ENCODE assay signal across 13 mouse cellular contexts in genomic region chr10:58530896-58531790, GRCm38 (mm10).
"Had no signal": no experiment of that assay in that cellular context is flagged by ENCODE, and none has a peak within 500 bp of the region (broad histone marks: within the 10 kb centered on the region; RNA-seq: fewer than 3 reads in every experiment).

No protein-coding gene starts in this region.

- H3K4me1 ChIP-seq: midbrain, embryonic 13.5 days; midbrain, embryonic 15.5 days; neural tube, embryonic 12.5 days; stomach, embryonic 15.5 days had no signal

- DNase-seq: lung, adult 18-20 months; lung, embryonic 14.5 days; lung, postnatal 10 days; lung, postnatal 4 days; right cerebral cortex, postnatal 14 days; thymus, adult 2 months; thymus, postnatal 25 days; thymus, postnatal 4 days had no signal

- H3K27me3 ChIP-seq: midbrain, embryonic 13.5 days; midbrain, embryonic 15.5 days; neural tube, embryonic 12.5 days; stomach, embryonic 15.5 days had no signal

- H3K27ac ChIP-seq: midbrain, embryonic 13.5 days; midbrain, embryonic 15.5 days; neural tube, embryonic 12.5 days; stomach, embryonic 15.5 days; stomach, postnatal 0 days had no signal

- H3K4me3 ChIP-seq: midbrain, embryonic 13.5 days; midbrain, embryonic 15.5 days; neural tube, embryonic 12.5 days; stomach, embryonic 15.5 days had no signal

- H3K9me3 ChIP-seq: midbrain, embryonic 15.5 days; neural tube, embryonic 12.5 days; stomach, embryonic 15.5 days had no signal

- H3K9ac ChIP-seq: lung, embryonic 14.5 days; midbrain, embryonic 13.5 days; midbrain, embryonic 15.5 days; neural tube, embryonic 12.5 days; stomach, embryonic 15.5 days had no signal
